Mouse (Mus musculus): ENCODE results near the gene Rergl.

Rergl gene

GRCm38 (mm10) chr6:139501876-139502275, at the start of gene Rergl:
Rergl (minus strand) TSS chr6:139501976.
- no peak for DNase-seq (ENCODE audit: low spot score in 2 of 2)

GRCm38 (mm10) chr6:139538469-139538868, 36.7 kb upstream of the Rergl start:
- DNase-seq (ENCODE audit: low spot score in 2 of 2): no peak

GRCm38 (mm10) chr6:139525406-139525805, 23.6 kb upstream of the Rergl start:
- DNase-seq (ENCODE audit: low spot score in 2 of 2): no peak

- DNase-seq (ENCODE audit: low spot score in 2 of 2): no peak
Measured at GRCm38 (mm10) chr6:139524288-139524687, 22.5 kb upstream of the Rergl start.

GRCm38 (mm10) chr6:139514938-139515510, 13.2 kb upstream of the Rergl start:
- no peak for DNase-seq (ENCODE audit: low spot score in 2 of 2)

GRCm38 (mm10) chr6:139479730-139480129, 22.0 kb downstream of the Rergl start:
- DNase-seq (ENCODE audit: low spot score in 2 of 2): no peak

GRCm38 (mm10) chr6:139464980-139465379, 36.8 kb downstream of the Rergl start:
- DNase-seq (ENCODE audit: low spot score in 2 of 2): no peak

- no peak for DNase-seq (ENCODE audit: low spot score in 2 of 2)
Measured at GRCm38 (mm10) chr6:139464292-139464691, 37.5 kb downstream of the Rergl start.

- no peak for DNase-seq (ENCODE audit: low spot score in 2 of 2)
Measured at GRCm38 (mm10) chr6:139461094-139461493, 40.7 kb downstream of the Rergl start.

- no peak for DNase-seq (ENCODE audit: low spot score in 2 of 2)
Measured at GRCm38 (mm10) chr6:139460470-139460869, 41.3 kb downstream of the Rergl start.

- no peak for DNase-seq (ENCODE audit: low spot score in 2 of 2)
Measured at GRCm38 (mm10) chr6:139443999-139444398, 57.8 kb downstream of the Rergl start.
